ENCODE assay signal across 29 mouse cellular contexts in the genomic region with DNA sequence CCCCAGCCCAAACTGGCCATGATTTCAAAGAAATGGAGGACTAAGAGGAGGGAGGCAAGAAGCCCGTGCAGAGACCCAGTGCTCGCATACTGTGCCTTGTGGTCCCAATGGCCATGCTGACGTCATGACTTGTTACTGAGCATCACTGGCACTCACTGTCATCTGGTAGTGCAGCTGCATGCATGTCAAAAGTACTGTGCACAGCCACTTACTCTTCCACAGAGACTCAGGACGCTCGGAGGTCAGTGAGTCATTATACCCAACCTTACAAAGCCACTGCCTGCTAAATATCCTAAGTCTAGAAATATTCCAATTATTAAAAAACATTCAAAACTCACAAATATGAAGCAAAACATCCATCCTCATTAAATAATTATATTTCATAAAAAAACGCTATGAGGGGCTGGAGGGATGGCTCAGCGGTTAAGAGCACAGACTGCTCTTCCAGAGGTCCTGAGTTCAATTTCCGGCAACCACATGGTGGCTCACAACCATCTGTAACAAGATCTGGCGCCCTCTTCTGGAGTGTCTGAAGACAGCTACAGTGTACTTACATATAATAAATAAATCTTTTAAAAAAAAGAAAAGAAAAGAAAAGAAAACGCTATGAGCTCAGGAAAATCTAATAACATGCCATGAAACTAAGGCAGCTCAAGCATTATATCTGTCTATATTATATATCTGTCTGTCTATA.
DNase-seq lines count a peak whose midpoint lies in the region; ATAC-seq and TF ChIP-seq lines count a peak whose summit lies in the region.
"Had no signal": no experiment of that assay in that cellular context is flagged by ENCODE, and none has a peak within 500 bp of the region (broad histone marks: within the 10 kb centered on the region; RNA-seq: fewer than 3 reads in every experiment).

No protein-coding gene starts in this region.

- no peaks in the 10 kb centered on the region for H3K79me2 ChIP-seq in heart, adult 2 months (replicated peaks; ENCODE audit: control insufficient read depth, insufficient read depth, low read length)

- peaks cover 5% of the 10 kb centered on the region for H3K4me1 ChIP-seq in heart, adult 2 months (ENCODE audit: control insufficient read depth, insufficient read depth, low read length)
- H3K4me1 ChIP-seq in megakaryocyte, embryonic 14.5 days: peaks cover 25% of the 10 kb centered on the region

- H3K4me3 ChIP-seq in heart, adult 2 months: no peak overlapping the region
- no peak overlapping the region for H3K4me3 ChIP-seq in left cerebral cortex, adult 2 months
- H3K4me3 ChIP-seq in megakaryocyte, embryonic 14.5 days (replicated peaks): peak overlapping the region; percentile 43
- H3K4me3 ChIP-seq: embryonic facial prominence, embryonic 12.5 days; heart, embryonic 12.5 days; limb, embryonic 13.5 days; liver, embryonic 13.5 days; midbrain, embryonic 12.5 days; myocyte; neural tube, embryonic 12.5 days had no signal

- H3K27me3 ChIP-seq in heart, adult 2 months (ENCODE audit: control insufficient read depth, insufficient read depth, low read length): no peaks in the 10 kb centered on the region
- H3K27me3 ChIP-seq in megakaryocyte, embryonic 14.5 days (replicated peaks): no peaks in the 10 kb centered on the region
- H3K27me3 ChIP-seq: embryonic facial prominence, embryonic 12.5 days; heart, embryonic 12.5 days; limb, embryonic 13.5 days; liver, embryonic 13.5 days; midbrain, embryonic 12.5 days; neural tube, embryonic 12.5 days had no signal

- TF ChIP-seq EP300 in heart, adult 2 months (IDR thresholded peaks at IDR 0.05; ENCODE audit: insufficient read depth, low read depth, low read length): no peak

- no peak for ATAC-seq in megakaryocyte, adult 5-6 weeks (ENCODE audit: poor library complexity, severe bottlenecking)
- ATAC-seq: forebrain, embryonic 14.5 days; inflammation-experienced regulatory T-cells, adult 6 months had no signal

- WGBS in heart, adult 2 months: 96% methylated on average over 10 of the region's 10 CpGs

- peak; percentile 41 for TF ChIP-seq CTCF in heart, adult 2 months (IDR thresholded peaks at IDR 0.05)
- peak; percentile 29 for TF ChIP-seq CTCF in left cerebral cortex, adult 2 months (IDR thresholded peaks at IDR 0.05)

- TF ChIP-seq POLR2A in heart, adult 2 months (IDR thresholded peaks at IDR 0.05; ENCODE audit: insufficient read depth, low read depth, low read length): no peak

- H3K27ac ChIP-seq in heart, adult 2 months: no peak overlapping the region
- no peak overlapping the region for H3K27ac ChIP-seq in left cerebral cortex, adult 2 months
- H3K27ac ChIP-seq: embryonic facial prominence, embryonic 12.5 days; hindbrain, embryonic 14.5 days; limb, embryonic 13.5 days; liver, embryonic 13.5 days; macrophage; midbrain, embryonic 12.5 days; neural tube, embryonic 12.5 days had no signal

- H3K9ac ChIP-seq in heart, adult 2 months (ENCODE audit: low read depth, low read length): no peak overlapping the region
- H3K9ac ChIP-seq: embryonic facial prominence, embryonic 12.5 days; heart, embryonic 12.5 days; hindbrain, embryonic 14.5 days; limb, embryonic 13.5 days; liver, embryonic 13.5 days; midbrain, embryonic 12.5 days; neural tube, embryonic 12.5 days had no signal

- no peaks in the 10 kb centered on the region for H3K9me3 ChIP-seq in megakaryocyte, embryonic 14.5 days
- H3K9me3 ChIP-seq: embryonic facial prominence, embryonic 12.5 days; heart, embryonic 12.5 days; limb, embryonic 13.5 days; liver, embryonic 13.5 days; midbrain, embryonic 12.5 days; neural tube, embryonic 12.5 days had no signal

- DNase-seq in heart, adult 2 months: no peak
- no peak for DNase-seq in heart, adult 9 months (ENCODE audit: low spot score in 2 of 2)
- no peak for DNase-seq in left cerebral cortex, adult 2 months (ENCODE audit: extremely low spot score in 1 of 2, low spot score in 2 of 2)
- DNase-seq in left cerebral cortex, adult 8-10 months (ENCODE audit: low spot score in 2 of 2): no peak
- DNase-seq in spleen, postnatal 4 days (ENCODE audit: low spot score in 2 of 2): no peak
- DNase-seq: adrenal gland, postnatal 25 days; cerebellum, adult 11-12 months; cerebellum, adult 9-11 months; embryo, embryonic 11 days; heart, postnatal 4 days; kidney, adult 8-10 months; kidney, postnatal 10 days; liver, embryonic 13.5 days; right cerebral cortex, adult 18-20 months; spleen, adult 18-20 months; thymus, adult 2 months; thymus, postnatal 4 days had no signal

- intact Hi-C loops in heart, adult 2 months (cut with DNase I): no loop called here
- intact Hi-C loops in left cerebral cortex, adult 2 months (cut with DNase I): no loop called here

- H3K36me3 ChIP-seq in heart, adult 2 months (ENCODE audit: control insufficient read depth, insufficient read depth, low read length): peaks cover 5% of the 10 kb centered on the region
- H3K36me3 ChIP-seq in megakaryocyte, embryonic 14.5 days (replicated peaks; ENCODE audit: low read length): peaks cover 61% of the 10 kb centered on the region
- H3K36me3 ChIP-seq: embryonic facial prominence, embryonic 12.5 days had no signal
